Mouse (Mus musculus) kidney, embryonic 14.5 days (tissue): ENCODE data around the gene Clta. TPM values are rescaled to one million over a fixed set of nuclear protein-coding genes. Genes with fewer than 3 reads are reported as not detected.
"Not testable (repeated sequence)": the region's sequence is repeated elsewhere in the genome, so short reads cannot be mapped to it uniquely, and the experiment has no call there.

Source experiments
- ATAC-seq: fragments of 200-750 bp; cut with Nextera tagmentation; 2 replicates; pipeline ENCODE4 v1.8.0; 2017; ENCODE audit warnings: moderate number of reproducible peaks, mild to moderate bottlenecking, moderate TSS enrichment, moderate library complexity; ENCODE audit not compliant: low FRiP score, low TSS enrichment
- H3K27ac ChIP-seq: fragments of 300-500 bp; sonication (generic); 2 replicates; pipeline ENCODE4 v1.5.1; 2014; ENCODE audit warnings: low read depth, mild to moderate bottlenecking, low read length, moderate library complexity, mixed read lengths
- H3K27me3 ChIP-seq: fragments of 300-500 bp; sonication (generic); 2 replicates; pipeline ENCODE4 v1.6.1; 2014; ENCODE audit warnings: mild to moderate bottlenecking, low read length; ENCODE audit not compliant: control insufficient read depth, insufficient read depth
- H3K36me3 ChIP-seq: fragments of 300-500 bp; sonication (generic); 2 replicates; pipeline ENCODE4 v1.6.1; 2014; ENCODE audit warnings: low read length, mixed read lengths; ENCODE audit not compliant: control insufficient read depth, insufficient read depth
- H3K4me1 ChIP-seq: fragments of 300-500 bp; sonication (generic); 2 replicates; pipeline ENCODE4 v1.6.1; 2014; ENCODE audit warnings: low read length, mixed read lengths; ENCODE audit not compliant: control insufficient read depth, insufficient read depth
- H3K4me2 ChIP-seq: fragments of 300-500 bp; sonication (generic); replicated peaks from 2 replicates; pipeline ENCODE4 v1.6.1; 2014; ENCODE audit warnings: low read depth, mild to moderate bottlenecking, low read length
- H3K4me3 ChIP-seq: fragments of 300-500 bp; sonication (generic); 2 replicates; pipeline ENCODE4 v1.5.1; 2014; ENCODE audit warnings: mild to moderate bottlenecking, low read length
- H3K9ac ChIP-seq: fragments of 300-500 bp; sonication (generic); 2 replicates; pipeline ENCODE4 v1.6.1; 2014; ENCODE audit warnings: low read depth, mild to moderate bottlenecking, low read length, moderate library complexity
- H3K9me3 ChIP-seq: fragments of 300-500 bp; sonication (generic); 2 replicates; pipeline ENCODE4 v1.6.1; 2016; ENCODE audit warnings: low read length; ENCODE audit not compliant: control insufficient read depth
- WGBS: fragments of 180-500 bp; shearing (Covaris S2); extraction: QIAGEN DNeasy Blood & Tissue Kit; methylation state at CpG from one replicate; pipeline ENCODE4 v1.1.7; 2014; 5-methylcytosine and 5-hydroxymethylcytosine counted together
- polyA plus RNA-seq: library from polyadenylated mRNA; unstranded; fragments of >200 nt; fragmentation: Nextera tagmentation; extraction: Ambion mirVana; gene quantifications from 2 replicates; pipeline ENCODE4 v1.2.1, GENCODE M21; 2014

Gene Clta
- polyA plus RNA-seq, 1 experiment from 2014 or later: 242 TPM

- 79% methylated on average over 16 of the region's 16 CpGs for WGBS
- no peak overlapping the region for H3K4me3 ChIP-seq
- no peaks in the 10 kb centered on the region for H3K27me3 ChIP-seq
- no peak overlapping the region for H3K27ac ChIP-seq
- no peak overlapping the region for H3K4me2 ChIP-seq
- H3K9ac ChIP-seq: no peak overlapping the region
- H3K4me1 ChIP-seq: no peaks in the 10 kb centered on the region
- H3K36me3 ChIP-seq: peaks cover 95% of the 10 kb centered on the region
- no peak for ATAC-seq
- H3K9me3 ChIP-seq: no peaks in the 10 kb centered on the region
Measured at GRCm38 (mm10) chr4:44028303-44029135, 24.3 kb downstream of the Clta start.

GRCm38 (mm10) chr4:44029661-44030066 is 25.4 kb downstream of the Clta start:
- Histone ChIP-seq H3K4me3 (no peak overlapping the region), H3K9ac (no peak overlapping the region), H3K27me3 (no peaks in the 10 kb centered on the region), H3K9me3 (no peaks in the 10 kb centered on the region), H3K4me2 (no peak overlapping the region), H3K36me3 (peaks cover 87% of the 10 kb centered on the region), H3K27ac (no peak overlapping the region), H3K4me1 (no peaks in the 10 kb centered on the region)
- WGBS: 95% methylated on average over 15 of the region's 15 CpGs
- ATAC-seq: no peak

GRCm38 (mm10) chr4:44031521-44031920 is 27.3 kb downstream of the Clta start:
- Histone ChIP-seq H3K36me3 (peaks cover 75% of the 10 kb centered on the region), H3K4me3 (no peak overlapping the region), H3K27me3 (no peaks in the 10 kb centered on the region), H3K9ac (no peak overlapping the region), H3K4me1 (no peaks in the 10 kb centered on the region), H3K27ac (no peak overlapping the region), H3K4me2 (no peak overlapping the region), H3K9me3 (no peaks in the 10 kb centered on the region)
- no peak for ATAC-seq
- WGBS: 93% methylated on average over 5 of the region's 5 CpGs

GRCm38 (mm10) chr4:44036455-44036854 is 32.2 kb downstream of the Clta start:
- Histone ChIP-seq H3K4me1 (no peaks in the 10 kb centered on the region), H3K9me3 (no peaks in the 10 kb centered on the region), H3K27ac (no peak overlapping the region), H3K9ac (no peak overlapping the region), H3K36me3 (peaks cover 52% of the 10 kb centered on the region), H3K4me3 (no peak overlapping the region), H3K27me3 (no peaks in the 10 kb centered on the region), H3K4me2 (no peak overlapping the region)
- no peak for ATAC-seq
- 87% methylated on average over 5 of the region's 5 CpGs for WGBS

- H3K4me1 ChIP-seq: no peaks in the 10 kb centered on the region
- peaks cover 29% of the 10 kb centered on the region for H3K36me3 ChIP-seq
- H3K27ac ChIP-seq: no peak overlapping the region
- H3K27me3 ChIP-seq: no peaks in the 10 kb centered on the region
- WGBS: 93% methylated on average over 4 of the region's 4 CpGs
- no peak overlapping the region for H3K9ac ChIP-seq
- no peak overlapping the region for H3K4me2 ChIP-seq
- H3K9me3 ChIP-seq: no peaks in the 10 kb centered on the region
- no peak for ATAC-seq
- H3K4me3 ChIP-seq: no peak overlapping the region
Measured at GRCm38 (mm10) chr4:44040802-44041201, 36.5 kb downstream of the Clta start.

- H3K27me3 ChIP-seq: no peaks in the 10 kb centered on the region
- H3K9me3 ChIP-seq: no peaks in the 10 kb centered on the region
- H3K9ac ChIP-seq: no peak overlapping the region
- H3K27ac ChIP-seq: no peak overlapping the region
- H3K36me3 ChIP-seq: peaks cover 25% of the 10 kb centered on the region
- no peak overlapping the region for H3K4me3 ChIP-seq
- ATAC-seq: no peak
- 90% methylated on average over 5 of the region's 5 CpGs for WGBS
- no peak overlapping the region for H3K4me2 ChIP-seq
- H3K4me1 ChIP-seq: no peaks in the 10 kb centered on the region
Measured at GRCm38 (mm10) chr4:44042429-44042828, 38.2 kb downstream of the Clta start.

- H3K4me1 ChIP-seq, ATAC-seq, H3K4me2 ChIP-seq: not testable (repeated sequence)
Measured at GRCm38 (mm10) chr4:44043182-44043581, 38.9 kb downstream of the Clta start.

GRCm38 (mm10) chr4:44044685-44045356 is 40.6 kb downstream of the Clta start:
- ATAC-seq: no peak
- WGBS: 94% methylated on average over 5 of the region's 5 CpGs
- Histone ChIP-seq H3K9ac (no peak overlapping the region), H3K4me2 (no peak overlapping the region), H3K9me3 (no peaks in the 10 kb centered on the region), H3K27ac (no peak overlapping the region), H3K27me3 (no peaks in the 10 kb centered on the region), H3K4me3 (no peak overlapping the region), H3K36me3 (peaks cover 19% of the 10 kb centered on the region), H3K4me1 (no peaks in the 10 kb centered on the region)

More at GRCm38 (mm10) chr4:44043182-44043581, 38.9 kb downstream of the Clta start:
- H3K4me3 ChIP-seq, H3K27ac ChIP-seq, H3K9ac ChIP-seq, H3K27me3 ChIP-seq, H3K9me3 ChIP-seq: not testable (repeated sequence)
- peaks cover 25% of the 10 kb centered on the region for H3K36me3 ChIP-seq
- WGBS: 93% methylated on average over 4 of the region's 4 CpGs

GRCm38 (mm10) chr4:44046066-44046465 is 41.8 kb downstream of the Clta start:
- H3K4me3 ChIP-seq: no peak overlapping the region
- no peaks in the 10 kb centered on the region for H3K27me3 ChIP-seq
- no peaks in the 10 kb centered on the region for H3K9me3 ChIP-seq
- H3K9ac ChIP-seq: no peak overlapping the region
- H3K4me1 ChIP-seq: no peaks in the 10 kb centered on the region
- H3K4me2 ChIP-seq: no peak overlapping the region
- no peak for ATAC-seq
- no peak overlapping the region for H3K27ac ChIP-seq
- peaks cover 9% of the 10 kb centered on the region for H3K36me3 ChIP-seq
- WGBS: 72% methylated on average over 5 of the region's 5 CpGs
